Mouse (Mus musculus) gastrocnemius, postnatal 10 days (tissue): ENCODE measurements at regions not wholly inside any gene's neighbourhood (a gene's known extent, or its start where the extent isn't known, plus 50 kb on each side); places are given as distances from the start of the nearest gene placed in this dataset.
"Not testable (repeated sequence)": the region's sequence is repeated elsewhere in the genome, so short reads cannot be mapped to it uniquely, and the experiment has no call there.

Source experiments
- DNase-seq: peaks from one replicate; pipeline ENCODE4 v3.0.0; 2021; ENCODE audit warnings: mixed read lengths

DNA sequence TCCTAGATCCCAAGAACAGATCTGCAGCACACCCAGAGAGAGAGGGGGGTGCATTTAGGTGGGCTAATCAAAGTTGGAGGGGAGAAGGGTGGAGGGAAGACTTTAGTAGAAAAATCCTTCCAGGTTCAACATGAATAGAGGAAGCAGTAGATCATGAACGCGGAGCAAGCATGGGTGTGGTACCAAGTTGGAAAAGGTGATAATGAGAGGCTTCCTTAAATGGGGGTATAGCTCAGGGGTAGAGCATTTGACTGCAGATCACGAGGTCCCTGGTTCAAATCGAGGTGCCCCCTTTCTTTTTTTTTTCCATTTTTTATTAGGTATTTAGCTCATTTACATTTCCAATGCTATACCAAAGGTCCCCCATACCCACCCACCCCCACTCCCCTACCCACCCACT is 54.0 kb upstream of the Krba1 start:
- not testable (repeated sequence) for DNase-seq

DNA sequence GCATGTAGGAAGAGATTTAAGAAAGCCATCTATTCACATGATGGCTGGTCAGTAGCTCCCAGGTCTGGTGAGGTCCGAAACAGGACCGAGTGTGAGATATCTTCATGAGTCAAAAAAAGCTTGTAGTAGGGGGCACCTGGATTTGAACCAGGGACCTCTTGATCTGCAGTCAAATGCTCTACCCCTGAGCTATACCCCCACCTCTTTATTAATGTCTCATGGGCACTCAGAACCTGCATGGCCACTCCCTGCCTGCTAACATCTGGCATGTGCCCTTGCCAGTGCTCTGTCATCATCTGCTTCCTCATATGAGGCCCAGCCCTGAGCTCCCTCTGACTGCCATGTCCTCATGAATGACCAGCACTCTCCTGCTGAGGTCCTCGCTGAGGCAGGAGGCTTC is 58.4 kb upstream of the Krba1 start:
- DNase-seq = not testable (repeated sequence)

DNA sequence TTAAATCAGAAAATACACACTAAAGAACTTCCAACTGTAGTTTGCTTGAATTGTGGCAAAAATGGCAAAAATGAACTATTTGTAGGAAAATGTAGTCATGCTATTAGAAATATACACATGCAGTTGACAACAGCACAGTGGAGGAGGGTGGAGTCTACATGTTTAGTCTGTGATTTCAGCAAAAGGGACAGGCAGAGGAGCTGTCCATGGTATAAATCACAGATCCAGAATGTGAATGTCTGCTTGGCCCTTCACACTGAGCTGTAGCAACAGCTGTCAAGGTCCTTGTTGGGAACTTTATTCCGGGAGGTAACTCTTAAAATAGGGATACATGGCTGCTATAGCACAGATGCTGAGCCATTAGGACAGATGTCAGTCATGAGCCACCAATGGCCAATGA is 107.4 kb upstream of the Krba1 start:
- DNase-seq = no peak

DNA sequence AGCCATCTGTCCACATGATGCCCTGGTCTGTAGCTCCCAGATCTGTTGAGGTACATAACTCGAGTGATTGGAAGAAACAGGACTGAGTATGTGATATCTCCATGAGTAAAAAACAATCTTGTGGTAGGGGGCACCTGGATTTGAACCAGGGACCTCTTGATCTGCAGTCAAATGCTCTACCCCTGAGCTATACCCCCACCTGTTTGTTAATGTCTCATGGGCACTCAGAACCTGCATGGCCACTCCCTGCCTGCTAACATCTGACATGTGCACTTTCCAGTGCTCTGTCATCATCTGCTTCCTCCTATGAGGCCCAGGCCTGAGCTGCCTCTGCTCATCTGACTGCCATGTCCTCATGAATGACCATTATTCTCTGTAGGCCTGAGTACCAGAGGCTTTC is 115.7 kb upstream of the Krba1 start:
- not testable (repeated sequence) for DNase-seq

DNA sequence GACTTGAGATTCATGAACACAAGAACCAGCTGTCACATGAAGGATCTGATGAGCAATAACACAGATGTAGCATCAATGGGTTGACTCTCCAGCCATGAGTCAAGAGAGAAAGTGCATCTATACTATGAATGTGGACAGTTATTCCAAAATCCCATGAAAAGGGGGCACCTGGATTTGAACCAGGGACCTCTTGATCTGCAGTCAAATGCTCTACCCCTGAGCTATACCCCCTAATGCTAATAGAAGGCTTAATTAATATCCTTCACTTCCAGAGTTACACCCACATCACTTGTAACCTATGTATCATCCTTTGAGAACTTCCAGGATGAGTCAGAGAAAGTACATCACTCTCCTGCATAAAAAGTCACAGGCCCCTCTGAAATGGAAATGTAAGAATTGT is 133.8 kb upstream of the Krba1 start:
- DNase-seq = not testable (repeated sequence)

- DNase-seq = not testable (repeated sequence)
Measured at GRCm38 (mm10) chr6:48252989-48253388, 142.4 kb upstream of the Krba1 start.

- DNase-seq = no peak
Measured at GRCm38 (mm10) chr6:48251954-48252353, 143.4 kb upstream of the Krba1 start.

GRCm38 (mm10) chr6:48244191-48244590 is 151.2 kb upstream of the Krba1 start:
- DNase-seq = not testable (repeated sequence)

- DNase-seq = peak; percentile 17
Measured at GRCm38 (mm10) chr6:48227431-48227830, 141.0 kb upstream of the Zfp746 start.

DNA sequence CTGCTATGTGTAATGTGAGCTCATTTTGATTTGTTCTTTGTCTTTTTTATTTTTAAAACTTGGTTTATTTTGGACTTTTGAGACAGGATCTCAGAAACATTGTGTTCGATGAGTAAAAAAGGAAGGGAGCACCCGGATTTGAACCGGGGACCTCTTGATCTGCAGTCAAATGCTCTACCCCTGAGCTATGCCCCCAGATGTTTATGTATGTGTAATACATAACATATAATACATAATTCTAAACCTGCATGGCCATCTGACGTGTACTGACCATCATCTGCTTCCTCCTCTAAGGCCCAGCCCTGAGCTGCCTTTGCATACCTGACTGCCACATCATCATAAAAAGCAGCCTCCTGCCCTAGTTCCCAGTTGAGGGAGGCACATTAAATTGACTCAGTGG is 137.8 kb upstream of the Zfp746 start:
- no peak for DNase-seq

GRCm38 (mm10) chr6:48222971-48223370 is 136.6 kb upstream of the Zfp746 start:
- no peak for DNase-seq

DNA sequence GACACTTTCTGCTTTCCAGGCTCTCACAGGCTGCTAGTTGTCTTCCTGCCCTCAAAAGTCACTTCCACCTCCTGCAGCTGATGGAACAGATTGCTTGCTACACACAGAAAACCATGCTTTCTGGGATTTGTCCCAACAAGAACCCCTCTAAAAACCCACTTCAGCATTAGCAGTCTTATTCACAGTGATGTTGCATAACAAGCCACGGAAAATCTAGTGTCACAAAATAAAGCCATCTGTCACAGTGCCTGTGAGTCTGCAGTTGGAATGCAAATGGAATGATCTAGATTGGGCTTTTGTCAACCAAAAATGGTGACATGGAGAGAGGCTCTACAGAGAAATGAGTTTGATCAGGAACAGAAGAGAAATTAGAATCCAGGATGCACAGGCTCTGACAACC is 135.4 kb upstream of the Zfp746 start:
- not testable (repeated sequence) for DNase-seq

DNA sequence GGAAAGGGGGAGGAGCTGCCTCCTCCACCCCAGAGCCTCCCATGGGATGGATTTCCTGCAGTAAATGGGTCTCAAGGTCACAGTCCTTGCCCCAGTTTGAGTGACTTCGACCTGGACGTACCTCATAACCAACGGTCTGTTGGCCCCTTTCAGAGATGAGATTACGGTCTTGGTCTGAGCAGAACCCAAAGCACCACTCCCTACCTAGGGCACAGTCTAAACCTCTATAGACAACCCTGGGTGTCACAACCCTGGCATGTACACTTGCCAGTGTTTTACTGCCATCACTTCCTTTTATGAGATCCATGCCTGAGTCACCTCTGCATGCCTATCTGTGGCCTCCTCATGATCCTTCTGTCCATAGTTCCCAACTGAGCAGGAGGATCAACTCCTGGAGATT is 128.8 kb upstream of the Zfp746 start:
- DNase-seq = no peak

DNA sequence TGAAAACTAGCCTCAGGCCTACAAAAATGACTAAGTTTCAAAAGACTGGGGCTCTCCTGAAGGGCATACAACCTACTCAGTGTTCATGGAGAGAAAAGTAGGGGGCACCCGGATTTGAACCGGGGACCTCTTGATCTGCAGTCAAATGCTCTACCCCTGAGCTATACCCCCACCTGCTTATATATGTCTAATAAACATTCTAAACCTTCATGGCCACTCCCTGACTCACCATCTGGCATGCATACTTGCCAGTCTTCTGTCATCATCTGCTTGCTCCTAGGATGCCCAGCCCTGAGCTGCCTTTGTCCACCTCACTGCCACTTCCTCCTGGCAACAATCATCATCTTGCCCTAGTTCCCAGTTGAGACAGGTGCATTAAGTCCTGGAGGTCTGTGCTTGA is 123.3 kb upstream of the Zfp746 start:
- no peak for DNase-seq

DNA sequence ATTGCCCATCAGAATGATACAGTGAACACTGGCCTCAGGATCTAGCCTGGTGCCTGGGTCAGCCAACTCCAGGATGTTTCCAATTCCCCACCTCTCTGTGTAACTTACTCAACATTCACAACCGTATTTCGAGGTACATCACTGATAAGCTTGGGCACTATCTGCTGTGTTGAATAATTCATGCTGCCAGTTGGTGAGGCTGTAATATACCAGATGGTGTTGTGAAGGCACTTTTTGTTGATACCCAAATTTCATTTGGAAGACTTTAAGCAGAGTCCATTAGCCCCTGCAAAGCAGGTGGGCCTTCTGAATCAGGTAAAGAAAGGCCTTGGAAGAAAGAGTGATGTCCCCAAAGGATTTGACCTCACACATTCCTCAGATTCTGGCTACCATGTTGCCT is 122.7 kb upstream of the Zfp746 start:
- DNase-seq = no peak

DNA sequence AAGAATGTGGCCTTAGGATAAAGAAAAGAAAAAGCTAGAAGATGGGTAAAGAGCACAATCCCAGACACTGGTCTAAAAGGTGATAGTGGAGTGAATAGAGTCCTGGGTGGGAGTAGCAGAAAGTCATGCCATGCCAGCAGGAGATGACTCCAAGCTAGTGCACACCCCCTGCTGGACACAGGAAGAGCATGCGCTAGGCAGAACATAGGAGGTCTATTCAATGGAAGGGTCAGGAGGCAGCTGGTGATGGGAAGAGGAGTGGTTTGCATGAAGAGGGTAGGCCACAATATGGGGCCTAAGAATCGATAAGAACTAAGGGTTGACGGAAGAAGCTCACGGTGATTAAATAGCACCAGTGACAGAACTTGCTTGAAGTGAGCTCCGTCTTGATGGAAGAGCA is 119.3 kb upstream of the Zfp746 start:
- DNase-seq = no peak

DNA sequence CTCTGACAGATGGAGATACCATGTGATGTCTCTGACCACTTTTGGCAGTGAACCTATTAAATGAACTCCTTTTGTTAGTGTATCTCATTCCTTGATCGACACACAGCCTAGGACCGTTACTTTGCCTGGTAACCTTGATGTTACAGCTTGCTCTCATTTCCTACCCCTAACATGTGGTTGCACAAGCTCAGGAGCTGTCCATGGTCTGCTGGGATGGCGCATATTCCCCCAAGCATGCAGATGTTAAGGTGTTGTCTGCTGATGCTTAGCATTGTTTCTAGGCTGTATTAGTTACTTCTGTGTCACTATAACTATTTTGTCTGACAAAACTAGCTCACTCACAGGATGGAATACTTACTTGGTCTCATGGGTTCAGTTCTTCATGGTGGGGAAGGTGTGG is 113.6 kb upstream of the Zfp746 start:
- DNase-seq = no peak

- DNase-seq = no peak
Measured at GRCm38 (mm10) chr6:48198806-48199205, 112.4 kb upstream of the Zfp746 start.

DNA sequence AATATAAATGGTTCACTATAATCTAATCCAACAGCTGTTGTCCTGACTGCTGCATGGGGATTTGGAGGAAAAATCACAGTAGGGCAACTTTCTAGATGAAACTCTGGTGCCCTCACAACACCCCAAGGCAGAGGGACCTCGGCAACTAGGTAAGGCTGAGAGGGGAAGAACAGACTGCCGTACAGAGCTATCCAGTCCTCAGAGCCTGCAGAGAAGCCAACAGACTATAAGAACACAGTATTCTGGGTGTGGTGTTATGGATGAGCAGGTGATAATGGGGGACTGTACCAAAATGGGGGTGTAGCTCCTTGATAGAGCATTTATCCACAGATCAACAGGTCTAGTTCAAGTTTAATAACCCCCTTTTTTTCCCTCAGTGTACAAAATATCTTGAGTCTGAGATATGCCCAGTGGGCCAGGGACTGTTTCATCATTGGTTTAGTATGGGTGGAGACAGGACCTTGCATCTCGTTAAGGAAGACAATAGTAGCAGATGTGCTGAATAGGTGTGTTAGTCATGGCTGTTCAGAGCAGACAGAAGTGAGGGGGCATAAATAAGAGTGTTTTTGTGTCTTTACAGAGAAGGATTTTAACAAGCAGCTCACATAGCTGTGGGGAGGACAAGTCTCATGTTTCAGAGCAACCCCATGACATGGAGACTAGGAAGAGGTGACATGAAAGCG is 111.4 kb upstream of the Zfp746 start:
- no peak for DNase-seq

DNA sequence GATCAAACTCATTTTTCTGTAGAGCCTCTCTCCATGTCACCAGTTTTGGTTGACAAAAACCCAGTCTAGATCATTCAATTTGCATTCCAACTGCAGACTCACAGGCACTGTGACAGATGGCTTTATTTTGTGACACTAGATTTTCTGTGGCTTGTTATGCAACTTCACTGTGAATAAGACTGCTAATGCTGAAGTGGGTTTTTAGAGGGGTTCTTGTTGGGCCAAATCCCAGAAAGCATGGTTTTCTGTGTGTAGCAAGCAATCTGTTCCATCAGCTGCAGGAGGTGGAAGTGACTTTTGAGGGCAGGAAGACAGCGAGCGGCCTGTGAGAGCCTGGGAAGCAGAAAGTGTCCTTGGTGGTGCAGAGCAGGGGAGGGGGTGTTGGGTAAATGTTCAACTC is 102.0 kb upstream of the Zfp746 start:
- DNase-seq = not testable (repeated sequence)

- no peak for DNase-seq
Measured at GRCm38 (mm10) chr6:48185311-48185710, 98.9 kb upstream of the Zfp746 start.

- no peak for DNase-seq
Measured at GRCm38 (mm10) chr6:48178360-48179120, 92.1 kb upstream of the Zfp746 start.

DNA sequence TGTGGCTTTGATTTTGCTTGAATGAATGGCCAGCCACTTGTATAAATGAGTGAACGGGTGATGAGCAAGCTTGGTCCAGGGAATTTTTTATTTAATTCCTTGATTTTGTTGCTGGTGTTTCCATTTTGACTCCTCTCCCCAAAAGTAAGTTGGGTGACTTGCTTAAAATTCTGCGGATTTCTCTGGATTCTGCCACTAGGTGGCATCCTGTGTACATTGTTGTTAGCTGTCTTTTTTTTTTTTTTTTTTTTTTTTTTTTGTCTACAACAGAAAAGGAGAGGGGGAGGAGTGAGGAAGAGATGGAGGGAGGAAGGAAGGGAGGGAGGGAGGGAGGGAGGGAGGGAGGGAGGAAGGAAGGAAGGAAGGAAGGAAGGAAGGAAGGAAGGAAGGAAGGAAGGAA is 91.5 kb upstream of the Zfp746 start:
- peak; percentile 48 for DNase-seq

DNA sequence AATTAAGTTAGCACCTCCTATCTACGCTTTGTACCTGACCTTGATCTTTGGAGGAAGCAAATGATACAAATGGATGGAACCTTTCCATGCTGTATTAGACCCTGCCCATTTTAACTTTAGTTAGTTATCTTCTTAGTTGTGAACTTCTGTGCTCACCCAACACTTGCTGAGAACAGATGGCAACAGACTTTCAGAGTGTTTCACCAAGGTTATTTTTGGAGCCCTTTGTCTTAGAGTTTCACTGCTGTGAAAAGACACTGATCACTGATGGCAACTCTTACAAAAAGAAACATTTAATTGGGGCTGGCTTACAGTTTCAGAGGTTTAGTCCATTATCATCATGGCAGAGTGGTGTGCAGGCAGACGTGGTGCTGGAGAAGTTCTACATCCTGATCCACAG is 88.8 kb upstream of the Zfp746 start:
- DNase-seq = no peak
